Mouse (Mus musculus) hindbrain, postnatal 0 days (tissue): ENCODE results near the gene Tnip2. TPM values are rescaled to one million over a fixed set of nuclear protein-coding genes. Genes with fewer than 3 reads are reported as not detected.
A peak's percentile ranks its signal among the peaks of the same experiment; 100 is the strongest.

Experiments used
- ATAC-seq: fragments of 200-750 bp; cut with Nextera tagmentation; 2 replicates; pipeline ENCODE4 v1.8.0; 2017; ENCODE audit warnings: mild to moderate bottlenecking, moderate TSS enrichment, moderate library complexity
- DNase-seq: peaks from one replicate; pipeline ENCODE4 v3.0.0-alpha.2; 2015; ENCODE audit warnings: low spot score
- H3K27ac ChIP-seq: fragments of 300-500 bp; sonication (generic); 2 replicates; pipeline ENCODE4 v1.5.1; 2014; ENCODE audit warnings: mild to moderate bottlenecking
- H3K27me3 ChIP-seq: fragments of 300-500 bp; sonication (generic); 2 replicates; pipeline ENCODE4 v1.6.1; 2014; ENCODE audit warnings: low read length, mixed read lengths; ENCODE audit not compliant: insufficient read depth
- H3K36me3 ChIP-seq: fragments of 300-500 bp; sonication (generic); 2 replicates; pipeline ENCODE4 v1.6.1; 2014; ENCODE audit warnings: low read length, mixed read lengths; ENCODE audit not compliant: insufficient read depth
- H3K4me1 ChIP-seq: fragments of 300-500 bp; sonication (generic); 2 replicates; pipeline ENCODE4 v1.6.1; 2014; ENCODE audit warnings: antibody characterized with exemption, low read length, mixed read lengths; ENCODE audit not compliant: insufficient read depth
- H3K4me2 ChIP-seq: fragments of 300-500 bp; sonication (generic); 2 replicates; pipeline ENCODE4 v1.6.1; 2014; ENCODE audit warnings: low read depth, mild to moderate bottlenecking, low read length, moderate library complexity, mixed read lengths
- H3K4me3 ChIP-seq: fragments of 300-500 bp; sonication (generic); 2 replicates; pipeline ENCODE4 v1.5.1; 2014; ENCODE audit warnings: low read length
- H3K9ac ChIP-seq: fragments of 300-500 bp; sonication (generic); replicated peaks from 2 replicates; pipeline ENCODE4 v1.6.1; 2014; ENCODE audit warnings: mild to moderate bottlenecking, low read length, moderate library complexity, mixed read lengths
- H3K9me3 ChIP-seq: fragments of 300-500 bp; sonication (generic); 2 replicates; pipeline ENCODE4 v1.6.1; 2016; ENCODE audit warnings: low read length, mixed read lengths
- CTCF ChIP-seq: IDR thresholded peaks from 2 replicates; pipeline ENCODE4 v1.5.1; 2016; ENCODE audit warnings: antibody characterized with exemption, control low read depth, low read depth
- WGBS: fragments of 180-500 bp; shearing (Covaris S2); extraction: QIAGEN DNeasy Blood & Tissue Kit; methylation state at CpG from one replicate; pipeline ENCODE4 v1.1.7; 2014; 5-methylcytosine and 5-hydroxymethylcytosine counted together
- polyA plus RNA-seq: library from polyadenylated mRNA; unstranded; fragments of >200 nt; fragmentation: Nextera tagmentation; extraction: Ambion mirVana; gene quantifications from 2 replicates; pipeline ENCODE4 v1.2.1, GENCODE M21; 2015
- total RNA-seq: library from RNA; depleted of rRNA; stranded (reverse); fragments of >200 nt; gene quantifications from 2 replicates; pipeline ENCODE4 v1.2.3, GENCODE M21; 2014

Gene Tnip2
- total and polyA plus RNA-seq, 2 experiments from 2014 or later = 12.8 to 14.5 TPM

DNA sequence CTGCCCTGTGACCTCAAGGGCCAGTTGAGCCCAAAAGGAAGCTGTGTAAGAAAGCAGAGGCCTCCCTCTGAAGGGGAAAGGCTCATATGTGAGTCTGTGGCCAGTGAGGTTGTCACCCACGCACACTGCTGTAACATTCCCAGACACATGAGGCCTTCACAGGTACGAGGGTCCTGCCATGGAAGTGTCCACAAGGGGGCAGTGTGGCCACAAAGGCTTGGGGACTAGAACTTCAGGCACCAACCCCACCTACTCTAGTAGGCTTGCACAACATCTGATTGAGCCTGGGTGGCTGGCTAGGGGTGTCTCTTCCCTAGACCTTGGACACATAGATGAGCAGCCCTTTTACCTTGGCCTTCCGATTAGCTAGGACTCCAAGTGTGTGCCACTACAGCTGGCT lies 4.1 kb upstream of the Tnip2 start:
- Histone ChIP-seq H3K4me1 (peaks cover 5% of the 10 kb centered on the region; the same call in 1 of the 2 replicates), H3K4me2 (no peak overlapping the region), H3K9ac (no peak overlapping the region), H3K27ac (no peak overlapping the region), H3K27me3 (no peaks in the 10 kb centered on the region), H3K4me3 (no peak overlapping the region), H3K9me3 (no peaks in the 10 kb centered on the region), H3K36me3 (no peaks in the 10 kb centered on the region)
- WGBS = 31% methylated on average over 3 of the region's 3 CpGs
- DNase-seq (peak; percentile 65), ATAC-seq (no peak)
- TF ChIP-seq CTCF = peak; percentile 82

DNA sequence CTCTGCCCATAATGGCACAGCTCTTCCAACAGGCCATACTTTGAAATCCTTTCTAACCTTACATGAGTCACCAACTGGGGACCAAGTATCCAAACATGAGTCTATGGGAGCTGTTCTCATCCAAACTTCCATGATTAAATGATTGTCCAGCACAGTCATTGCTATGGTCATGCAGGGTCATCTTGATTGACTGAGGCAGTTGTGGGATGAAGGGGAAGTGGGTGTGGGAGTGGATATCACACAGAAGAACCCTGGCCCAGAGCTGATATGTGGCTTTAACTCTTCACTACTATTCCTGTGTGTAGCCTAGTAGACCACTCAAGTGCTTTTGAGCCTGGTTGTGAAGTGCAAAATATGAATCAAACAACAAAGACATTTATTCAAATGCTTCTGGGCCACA lies 1.3 kb upstream of the Tnip2 start:
- no peaks in the 10 kb centered on the region for H3K36me3 ChIP-seq

GRCm38 (mm10) chr5:34514218-34514566 lies 401 bp upstream of the Tnip2 start:
- DNase-seq = no peak
- Histone ChIP-seq H3K27me3 (no peaks in the 10 kb centered on the region), H3K36me3 (no peaks in the 10 kb centered on the region), H3K9me3 (no peaks in the 10 kb centered on the region), H3K27ac (no peak overlapping the region), H3K4me3 (peak overlapping the region; percentile 67), H3K4me1 (peaks cover 8% of the 10 kb centered on the region; the same call in 1 of the 2 replicates), H3K9ac (no peak overlapping the region), H3K4me2 (peak overlapping the region; percentile 94)
- WGBS = 29% methylated on average over 7 of the region's 7 CpGs
- no peak; the same call in 1 of the 2 replicates for ATAC-seq
- no peak for TF ChIP-seq CTCF

More for the DNA sequence above, 1.3 kb upstream of the Tnip2 start:
- H3K4me3 ChIP-seq = no peak overlapping the region
- H3K9ac ChIP-seq = no peak overlapping the region
- H3K4me1 ChIP-seq = peaks cover 8% of the 10 kb centered on the region; the same call in 1 of the 2 replicates
- no peak for TF ChIP-seq CTCF
- no peaks in the 10 kb centered on the region for H3K9me3 ChIP-seq
- DNase-seq (no peak), ATAC-seq (no peak)
- no peak overlapping the region for H3K27ac ChIP-seq
- no peaks in the 10 kb centered on the region for H3K27me3 ChIP-seq
- H3K4me2 ChIP-seq = no peak overlapping the region

DNA sequence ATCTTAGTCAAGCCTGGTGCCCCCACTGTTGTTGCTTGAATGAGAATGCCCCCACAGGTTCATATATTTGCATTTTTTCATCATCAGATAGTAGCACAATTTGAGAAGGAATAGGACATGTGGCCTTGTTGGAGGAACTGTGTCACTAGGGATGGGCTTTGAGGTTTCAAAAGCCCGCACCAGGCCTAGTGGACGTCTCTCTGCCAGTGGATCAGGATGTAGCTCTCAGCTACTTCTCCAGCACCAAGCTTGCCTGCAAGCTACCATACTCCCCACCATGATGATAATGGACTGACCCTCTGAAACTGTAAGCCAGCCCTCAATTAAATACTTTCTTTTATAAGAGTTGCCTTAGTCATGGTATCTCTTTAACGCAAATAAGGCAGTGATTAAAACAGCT lies 1.3 kb downstream of the Tnip2 start:
- H3K4me1 ChIP-seq = peaks cover 8% of the 10 kb centered on the region; the same call in 1 of the 2 replicates
- no peak overlapping the region for H3K27ac ChIP-seq
- no peak for DNase-seq
- no peak overlapping the region for H3K9ac ChIP-seq
- ATAC-seq = no peak
- H3K36me3 ChIP-seq = no peaks in the 10 kb centered on the region
- no peaks in the 10 kb centered on the region for H3K9me3 ChIP-seq
- no peaks in the 10 kb centered on the region for H3K27me3 ChIP-seq
- no peak overlapping the region for H3K4me3 ChIP-seq
- no peak for TF ChIP-seq CTCF
- peak overlapping the region; percentile 94 for H3K4me2 ChIP-seq
- 86% methylated on average over 3 of the region's 3 CpGs for WGBS

DNA sequence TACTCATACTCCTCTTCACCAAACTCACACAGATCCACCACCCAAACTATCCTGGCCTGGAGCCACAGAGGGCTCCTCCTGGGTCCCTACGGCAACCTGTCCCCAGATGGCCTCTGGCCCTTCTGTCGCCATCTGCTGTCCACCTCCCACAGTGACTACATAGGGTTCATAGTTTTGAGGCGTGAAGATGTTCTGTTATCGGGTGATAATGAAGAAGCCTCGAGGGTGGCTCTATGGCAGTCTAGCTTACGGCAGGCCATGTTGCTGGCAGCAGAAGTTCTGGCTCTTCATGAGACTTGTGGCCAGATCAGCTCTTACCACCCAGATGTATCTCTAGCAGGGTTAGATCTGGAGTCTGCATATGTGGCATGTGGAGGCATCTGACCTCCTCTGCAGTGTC lies 11.0 kb downstream of the Tnip2 start:
- WGBS = 61% methylated on average over 6 of the region's 6 CpGs
- Histone ChIP-seq H3K36me3 (no peaks in the 10 kb centered on the region), H3K27ac (no peak overlapping the region), H3K9ac (no peak overlapping the region), H3K4me2 (no peak overlapping the region), H3K4me1 (no peaks in the 10 kb centered on the region), H3K9me3 (no peaks in the 10 kb centered on the region), H3K4me3 (no peak overlapping the region), H3K27me3 (no peaks in the 10 kb centered on the region)
- no peak for ATAC-seq
- no peak for TF ChIP-seq CTCF
- DNase-seq = no peak

GRCm38 (mm10) chr5:34502411-34502810 lies 11.4 kb downstream of the Tnip2 start:
- no peak for TF ChIP-seq CTCF
- 90% methylated on average over 1 of the region's 1 CpGs for whole genome bisulfite sequencing

GRCm38 (mm10) chr5:34501588-34501987 lies 12.2 kb downstream of the Tnip2 start:
- no peak for TF ChIP-seq CTCF
- Histone ChIP-seq H3K4me3 (no peak overlapping the region), H3K27me3 (no peaks in the 10 kb centered on the region), H3K36me3 (no peaks in the 10 kb centered on the region), H3K9me3 (no peaks in the 10 kb centered on the region), H3K9ac (no peak overlapping the region), H3K4me1 (no peaks in the 10 kb centered on the region), H3K4me2 (no peak overlapping the region), H3K27ac (no peak overlapping the region)
- DNase-seq (no peak), ATAC-seq (no peak)
- 86% methylated on average over 3 of the region's 3 CpGs for WGBS

More at GRCm38 (mm10) chr5:34502411-34502810, 11.4 kb downstream of the Tnip2 start:
- Histone ChIP-seq H3K27me3 (no peaks in the 10 kb centered on the region), H3K4me2 (no peak overlapping the region), H3K9me3 (no peaks in the 10 kb centered on the region), H3K4me3 (no peak overlapping the region), H3K4me1 (no peaks in the 10 kb centered on the region), H3K36me3 (no peaks in the 10 kb centered on the region), H3K27ac (no peak overlapping the region), H3K9ac (no peak overlapping the region)
- DNase-seq = no peak
- ATAC-seq = no peak
